Mouse (Mus musculus) hindlimb bud, embryonic 11.5 days (tissue): ENCODE measurements around the gene A630001G21Rik.

Experiments used
- DNase-seq: peaks from one replicate; pipeline ENCODE4 v3.0.0-alpha.2; 2012; ENCODE audit warnings: low read depth, low spot score; ENCODE audit errors: extremely low spot score

A630001G21Rik gene

DNA sequence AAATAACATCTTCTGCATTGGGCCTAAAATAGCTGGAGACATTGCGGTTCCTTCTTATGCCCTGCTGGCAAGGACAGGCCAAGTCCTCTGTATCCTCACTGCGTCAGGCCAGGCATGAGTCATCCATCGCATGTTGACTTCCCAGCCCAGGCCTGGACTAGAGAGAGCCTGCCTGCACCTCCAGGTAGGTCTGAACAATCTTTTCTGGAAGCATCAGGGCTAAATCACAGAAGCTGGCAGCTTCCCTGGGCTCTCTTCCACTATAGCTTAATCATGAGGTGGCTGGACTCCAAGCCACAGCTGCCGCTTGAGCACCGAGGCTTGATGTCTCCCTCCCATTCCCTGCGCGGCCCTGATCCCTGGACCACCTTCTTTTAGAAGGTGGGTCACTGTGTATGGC lies 3.3 kb downstream of the A630001G21Rik start:
- DNase-seq = no peak

GRCm38 (mm10) chr1:85771976-85772375 lies 6.5 kb downstream of the A630001G21Rik start:
- no peak for DNase-seq

GRCm38 (mm10) chr1:85767754-85768153 lies 10.7 kb downstream of the A630001G21Rik start:
- no peak for DNase-seq

DNA sequence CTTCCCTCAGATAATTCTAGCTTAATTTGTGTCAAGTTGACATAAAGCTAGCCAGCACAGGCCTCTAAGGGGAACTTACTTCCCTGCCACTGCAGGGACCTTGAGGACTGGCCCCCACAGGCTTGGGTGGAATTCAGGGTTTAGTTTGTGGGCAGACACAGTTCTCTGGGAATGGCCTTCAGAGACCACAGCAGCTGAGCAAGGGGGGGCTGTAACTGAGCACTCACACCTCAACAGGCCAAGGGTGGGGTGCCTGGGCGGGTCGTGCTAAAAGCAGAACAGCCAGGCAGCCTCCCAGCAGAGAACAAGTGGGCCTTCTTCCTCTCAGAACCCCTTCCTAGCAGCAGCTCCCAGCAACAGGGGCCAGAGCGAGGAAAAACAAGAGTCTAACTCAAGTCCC lies 12.3 kb downstream of the A630001G21Rik start:
- no peak for DNase-seq

DNA sequence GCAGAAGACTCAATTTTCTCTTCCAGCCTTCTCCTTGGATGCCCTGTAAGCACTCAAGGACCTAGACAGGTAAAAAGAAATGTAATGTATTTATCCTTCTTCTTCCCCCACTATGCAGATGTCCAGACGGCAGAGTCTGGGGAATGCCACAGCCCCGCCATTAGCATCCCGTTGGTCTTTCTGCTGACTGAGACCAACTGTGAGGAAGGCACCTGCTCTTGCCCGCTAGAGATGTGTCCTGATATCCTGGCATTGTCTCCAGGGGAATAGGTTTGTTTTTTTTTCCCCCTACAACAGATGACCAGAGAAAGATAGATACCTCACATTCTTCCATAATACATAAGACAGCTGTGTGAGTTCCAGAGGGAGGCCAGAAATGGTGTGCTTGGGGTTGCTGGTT lies 14.2 kb downstream of the A630001G21Rik start:
- no peak for DNase-seq

DNA sequence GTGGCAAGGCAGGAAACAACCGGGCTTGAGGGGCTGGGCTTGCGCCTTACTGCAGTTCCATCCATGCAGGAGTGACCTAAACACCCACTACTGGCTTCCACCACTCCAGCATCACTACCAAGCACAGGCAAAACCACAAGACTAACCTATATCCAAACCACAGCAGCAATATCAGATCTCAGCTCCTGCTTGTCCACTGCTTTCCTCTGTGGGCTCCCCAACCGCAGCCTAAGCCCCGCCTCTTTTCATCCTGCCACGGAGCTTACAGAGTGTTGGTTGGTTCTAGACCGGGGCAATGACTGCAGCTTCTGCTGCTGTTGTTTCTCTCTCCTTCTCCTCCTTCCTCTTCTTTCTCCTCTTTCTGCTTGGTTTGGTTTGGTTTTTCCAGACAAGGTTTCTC lies 15.1 kb downstream of the A630001G21Rik start:
- DNase-seq = no peak

DNA sequence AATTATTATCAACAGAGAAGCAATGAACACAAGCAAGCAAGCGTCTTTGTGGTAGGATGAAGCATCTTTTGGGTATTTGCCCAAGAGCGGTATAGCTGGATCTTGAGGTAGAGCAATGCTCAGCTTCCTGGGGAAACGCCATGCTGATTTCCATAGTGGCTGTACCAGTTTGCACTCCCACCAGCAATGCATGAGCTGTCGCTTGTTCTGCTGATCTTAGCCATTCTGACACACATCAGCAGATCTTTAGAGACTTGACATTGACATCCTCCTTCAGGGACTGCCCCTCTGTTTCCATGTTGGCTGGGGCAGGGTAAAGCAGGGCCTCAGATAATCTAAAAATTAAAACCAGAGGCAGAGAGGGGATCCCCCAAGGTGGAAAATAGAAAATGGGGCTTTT lies 16.8 kb downstream of the A630001G21Rik start:
- no peak for DNase-seq

DNA sequence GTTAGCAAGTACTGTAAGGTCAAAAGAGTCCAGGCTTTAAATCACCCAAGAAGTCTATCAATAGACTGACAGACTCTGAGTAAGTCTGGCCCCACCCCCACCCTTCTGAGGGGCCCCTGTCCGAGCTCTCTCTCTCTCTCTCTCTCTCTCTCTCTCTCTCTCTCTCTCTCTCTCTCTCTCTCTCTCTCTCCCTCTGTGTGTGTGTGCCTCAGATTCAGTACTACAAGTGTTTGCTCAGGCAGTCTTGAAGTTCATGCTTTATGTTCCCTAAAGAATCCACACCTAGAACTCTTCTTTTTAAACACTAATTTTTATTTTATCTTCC lies 19.5 kb downstream of the A630001G21Rik start:
- DNase-seq = no peak

DNA sequence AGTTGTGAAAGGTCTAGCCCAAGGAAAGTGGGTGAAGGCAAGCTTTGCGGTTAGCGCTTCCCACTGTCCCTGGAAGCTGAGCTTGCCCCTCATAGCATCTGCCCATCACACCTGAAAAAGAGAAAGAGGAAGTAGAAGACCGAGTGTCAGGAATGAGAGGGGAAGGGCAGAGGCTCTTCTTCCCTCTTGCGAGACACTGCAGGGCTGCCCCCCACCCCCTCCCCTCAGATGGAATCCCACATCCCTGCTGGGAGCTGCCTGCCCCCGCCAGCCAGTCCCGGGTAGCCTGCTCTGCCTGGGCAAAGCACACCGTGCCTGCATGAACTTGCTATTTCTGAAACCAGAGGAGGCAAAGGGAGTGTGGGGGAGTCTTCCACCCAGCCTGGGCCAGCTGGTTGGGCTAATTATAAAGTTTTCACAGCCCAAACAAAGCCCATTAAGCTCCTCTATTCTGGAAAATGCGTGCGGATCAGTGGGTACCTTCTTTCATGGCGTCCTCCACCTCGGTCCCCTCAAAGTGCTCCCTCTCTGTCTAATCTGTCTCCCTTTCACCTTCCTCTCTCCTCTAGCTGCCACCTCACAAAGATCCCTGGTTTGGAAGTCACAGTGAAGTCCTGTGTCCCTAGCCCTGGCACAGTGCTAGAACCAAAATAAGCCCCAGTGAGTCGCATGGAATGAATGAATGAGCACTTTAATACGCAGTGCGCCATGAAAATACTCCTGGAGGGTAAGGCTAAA lies 20.0 kb downstream of the A630001G21Rik start:
- DNase-seq = no peak

DNA sequence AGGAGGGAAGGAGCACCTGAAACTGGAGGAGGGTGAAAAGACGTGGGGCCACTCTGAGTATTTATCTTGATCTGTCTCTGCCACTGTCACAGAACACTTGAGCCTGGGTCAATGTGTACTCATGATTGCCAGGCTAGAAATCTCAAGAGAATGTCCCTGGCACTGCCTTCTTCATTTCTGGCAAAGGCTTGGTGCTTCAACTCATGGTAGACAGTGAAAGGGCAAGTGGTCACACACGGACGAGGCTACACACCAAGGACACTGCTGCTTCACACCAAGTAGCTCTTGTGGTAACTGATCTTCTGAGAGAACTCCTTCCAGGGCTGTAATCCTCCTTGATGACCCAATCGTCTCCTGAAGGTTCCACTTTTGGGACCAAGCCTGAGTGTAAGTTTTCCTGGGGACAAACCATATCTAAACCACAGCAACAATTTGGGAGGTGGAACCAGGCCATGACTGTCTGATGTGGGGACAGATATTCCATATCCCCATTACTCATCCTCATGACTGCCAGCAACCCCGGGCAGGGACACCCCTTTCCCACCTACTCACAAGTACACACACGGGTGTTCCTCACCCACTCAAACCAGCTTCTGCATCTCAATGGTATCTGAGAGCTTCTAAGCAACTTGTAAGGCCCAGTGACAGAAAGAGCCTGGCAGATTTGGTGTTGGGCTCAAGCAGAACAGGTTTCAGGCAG lies 20.8 kb downstream of the A630001G21Rik start:
- no peak for DNase-seq

DNA sequence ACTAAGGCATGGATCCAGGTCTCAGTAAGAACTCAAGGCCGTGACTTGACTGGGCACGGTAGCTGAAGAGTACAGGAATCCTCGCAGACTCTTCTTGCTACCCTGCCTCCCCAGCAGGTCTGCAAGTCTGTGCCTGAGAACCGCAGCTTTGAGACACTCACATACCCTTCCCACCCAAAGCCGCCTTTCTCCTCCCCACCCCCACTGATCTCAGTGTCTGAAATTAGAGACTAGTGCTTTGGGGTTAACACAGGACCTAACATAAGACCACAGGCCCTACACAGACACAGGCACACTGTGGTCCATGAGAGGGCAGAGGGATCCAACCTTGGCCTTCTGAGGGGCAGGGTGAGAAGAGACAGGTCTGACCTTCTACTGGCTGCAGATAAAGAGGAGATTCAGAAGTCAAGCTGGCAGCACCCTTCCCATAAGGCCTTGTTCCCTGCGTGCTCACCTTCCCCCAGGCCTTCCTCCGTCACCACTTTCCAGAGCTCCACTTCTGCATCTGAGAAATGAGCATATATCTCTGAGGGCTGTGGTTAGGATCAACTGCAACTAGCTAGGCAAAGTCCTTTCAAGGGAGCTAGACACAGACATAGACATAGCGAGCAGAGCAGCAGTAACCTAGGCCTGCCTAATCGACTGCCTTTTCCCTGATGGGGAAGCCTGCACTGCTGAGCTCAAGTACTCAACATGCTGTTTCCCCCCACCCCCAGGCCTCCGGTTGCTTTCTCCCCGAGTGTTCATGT lies 26.3 kb downstream of the A630001G21Rik start:
- DNase-seq = no peak

DNA sequence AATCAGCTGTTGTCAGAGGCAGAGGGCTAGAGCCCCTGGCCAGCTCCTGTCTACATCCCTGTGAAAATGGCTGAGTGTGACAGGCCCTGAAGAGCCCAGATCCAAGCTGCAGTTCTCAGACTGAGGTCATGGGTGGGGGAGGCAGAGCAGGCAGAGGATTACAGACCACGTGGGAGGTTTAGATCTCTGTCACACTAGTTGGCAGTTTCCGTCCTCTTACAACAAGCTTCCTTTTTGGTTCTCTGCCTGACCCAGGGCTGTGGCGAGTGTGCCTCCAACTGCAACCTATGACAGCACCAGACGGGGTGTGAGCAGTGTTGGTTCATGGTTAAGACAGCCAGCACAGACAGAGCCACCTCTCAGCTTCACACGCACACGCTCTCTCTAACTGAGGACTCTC lies 26.9 kb downstream of the A630001G21Rik start:
- DNase-seq = no peak

DNA sequence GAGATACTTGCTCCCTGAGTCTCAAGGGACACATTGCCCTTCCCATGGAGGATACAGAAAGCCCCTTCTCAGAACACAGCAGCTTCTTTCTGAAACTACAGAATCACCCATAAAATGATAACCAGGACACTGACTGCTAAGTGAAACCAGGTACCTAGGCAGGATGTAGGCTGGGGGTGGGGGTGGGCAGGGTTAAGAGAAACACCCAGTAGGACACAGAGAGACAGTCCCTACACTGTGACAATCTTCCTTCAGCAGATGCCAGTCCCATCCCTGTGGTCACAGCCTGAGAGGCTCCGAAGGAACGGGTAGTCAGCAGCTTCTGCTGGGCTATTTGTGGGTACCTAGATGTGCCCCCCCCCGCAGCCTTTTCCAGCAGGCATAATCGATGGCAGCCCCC lies 27.8 kb downstream of the A630001G21Rik start:
- no peak for DNase-seq

GRCm38 (mm10) chr1:85749829-85750228 lies 28.6 kb downstream of the A630001G21Rik start:
- no peak for DNase-seq

- DNase-seq = no peak
These were observed 31.9 kb downstream of the A630001G21Rik start for GRCm38 (mm10) chr1:85746511-85746910.

DNA sequence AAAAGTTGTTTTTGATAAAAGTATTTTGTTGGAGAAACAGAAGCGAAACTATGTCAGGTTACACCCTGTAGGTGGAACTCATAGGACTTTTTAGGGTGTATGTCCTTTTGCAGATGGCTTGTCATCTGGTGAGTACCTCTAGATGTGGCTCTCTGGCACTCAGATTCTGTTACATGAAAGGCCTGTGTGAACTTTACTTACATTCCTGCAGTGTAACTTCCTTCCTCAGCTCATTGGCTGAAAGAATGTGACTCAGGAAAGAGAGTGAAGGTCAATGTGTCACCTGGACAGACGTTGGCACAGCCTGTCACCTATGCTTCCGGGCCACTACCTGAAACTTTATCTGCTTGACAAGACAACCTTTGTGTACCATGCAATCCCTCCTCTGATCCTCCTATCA lies 33.9 kb downstream of the A630001G21Rik start:
- DNase-seq = no peak

DNA sequence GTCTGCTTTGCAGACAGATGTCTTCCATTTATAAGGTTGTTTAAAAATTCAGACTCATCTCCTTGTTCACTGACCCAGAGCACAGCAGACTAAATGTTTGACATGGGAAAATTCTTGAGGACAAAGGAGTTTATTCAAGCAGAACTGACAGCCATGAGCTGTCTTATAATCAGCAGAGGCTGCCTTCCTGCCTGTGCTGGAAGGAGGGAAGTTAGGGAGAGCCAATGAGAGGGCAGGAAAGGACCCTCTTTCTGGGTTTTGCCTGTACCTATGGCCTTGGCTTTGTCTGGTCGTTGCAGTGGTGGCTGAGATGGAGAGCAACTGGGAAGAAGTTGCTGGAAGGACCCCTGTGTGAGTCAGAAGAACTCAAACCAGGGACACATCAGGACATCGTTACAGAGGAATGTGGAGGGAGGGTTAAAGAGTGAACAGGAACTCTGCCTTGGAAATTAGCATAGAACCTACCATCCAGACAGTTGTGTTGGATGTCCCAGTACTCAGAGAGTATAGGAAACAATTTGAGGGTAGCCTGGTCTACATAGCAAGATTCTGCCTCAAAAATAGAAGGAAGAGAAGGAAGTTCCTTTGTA lies 35.4 kb downstream of the A630001G21Rik start:
- DNase-seq = no peak

GRCm38 (mm10) chr1:85742333-85742732 lies 36.1 kb downstream of the A630001G21Rik start:
- no peak for DNase-seq

DNA sequence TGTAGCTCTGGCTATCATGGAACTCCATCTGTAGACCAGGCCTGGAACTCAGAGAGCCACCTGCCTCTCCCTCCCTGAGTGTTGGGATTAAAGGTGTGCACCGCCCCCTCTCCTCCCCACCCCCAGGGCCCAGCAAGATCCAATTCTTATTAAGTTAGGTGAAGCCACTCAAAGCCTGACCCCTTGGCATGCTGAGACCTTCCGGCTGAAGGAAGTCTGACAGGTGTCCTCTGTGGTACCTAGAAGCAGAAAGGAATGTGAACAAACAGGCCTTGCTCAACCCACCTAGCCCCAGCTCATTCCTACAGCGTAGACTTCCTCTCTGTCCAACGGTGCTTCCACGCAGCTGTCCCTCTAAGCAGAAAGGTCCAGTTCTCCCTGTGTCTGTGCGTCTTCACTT lies 37.5 kb downstream of the A630001G21Rik start:
- no peak for DNase-seq

DNA sequence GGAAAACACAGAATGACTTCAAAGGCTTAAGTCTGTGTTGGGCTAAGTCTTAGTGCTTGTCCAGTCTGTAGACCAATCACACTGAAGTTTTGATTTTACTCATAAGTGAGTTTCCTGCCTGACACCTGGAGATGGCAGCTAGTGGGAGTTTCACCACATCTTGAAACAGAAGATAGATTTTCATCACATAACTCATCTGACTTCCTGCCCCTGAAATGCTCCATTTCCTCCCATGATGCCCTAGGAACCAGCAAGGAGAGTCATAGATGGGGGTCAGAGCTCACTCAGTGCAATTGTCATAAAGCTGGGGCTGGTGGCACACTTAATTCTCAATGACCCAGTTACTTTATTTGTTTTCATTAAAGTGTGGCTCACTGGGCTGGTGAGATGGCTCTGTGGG lies 38.6 kb downstream of the A630001G21Rik start:
- no peak for DNase-seq

DNA sequence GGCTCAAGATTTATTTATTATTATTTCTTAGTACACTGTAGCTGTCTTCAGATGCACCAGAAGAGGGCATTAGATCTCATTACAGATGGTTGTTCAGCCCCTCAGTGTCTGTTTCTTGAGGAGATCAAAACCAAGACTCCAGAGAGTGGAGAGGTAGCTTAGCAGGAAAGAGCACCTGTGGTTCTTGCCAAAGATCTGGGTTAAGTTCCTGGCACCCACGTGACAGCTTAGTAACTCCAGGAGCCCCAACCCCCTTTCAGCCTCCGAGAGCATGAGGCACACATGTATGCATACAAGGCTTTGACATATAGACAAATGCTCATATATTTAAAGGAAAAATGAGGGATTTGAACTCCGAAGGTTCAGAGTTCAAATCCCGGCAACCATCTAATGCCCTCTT lies 39.4 kb downstream of the A630001G21Rik start:
- no peak for DNase-seq
